Mouse (Mus musculus): ENCODE data around the gene Plekhg3.

Gene Plekhg3

GRCm38 (mm10) chr12:76530580-76531139 lies at the start of gene Plekhg3:
TSS of gene Plekhg3 (plus strand) at chr12:76530891.
- no peak for DNase-seq (ENCODE audit: low read depth, low spot score)

DNA sequence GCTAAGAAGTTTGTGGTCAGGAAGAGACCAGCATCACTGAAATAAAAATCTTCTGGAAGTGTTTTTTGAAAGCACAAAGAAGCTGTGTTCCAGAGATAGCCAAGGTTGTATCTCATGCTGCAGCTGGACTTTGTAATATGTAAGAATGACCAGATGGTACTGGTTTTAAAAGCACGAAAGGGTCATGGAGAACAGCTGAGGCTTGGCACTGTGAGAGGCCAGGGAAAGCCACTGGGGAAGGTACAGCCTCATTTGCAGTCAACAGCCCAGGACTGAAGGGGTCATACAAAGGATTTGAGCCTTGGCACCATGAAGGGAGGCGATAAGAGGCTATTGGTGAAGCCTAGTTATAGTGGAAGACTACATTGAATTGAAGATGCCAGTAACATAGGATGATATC lies 48.2 kb upstream of the Plekhg3 start:
- DNase-seq (ENCODE audit: low read depth, low spot score): no peak

GRCm38 (mm10) chr12:76482948-76483347 lies 47.7 kb upstream of the Plekhg3 start:
- no peak for DNase-seq (ENCODE audit: low read depth, low spot score)

DNA sequence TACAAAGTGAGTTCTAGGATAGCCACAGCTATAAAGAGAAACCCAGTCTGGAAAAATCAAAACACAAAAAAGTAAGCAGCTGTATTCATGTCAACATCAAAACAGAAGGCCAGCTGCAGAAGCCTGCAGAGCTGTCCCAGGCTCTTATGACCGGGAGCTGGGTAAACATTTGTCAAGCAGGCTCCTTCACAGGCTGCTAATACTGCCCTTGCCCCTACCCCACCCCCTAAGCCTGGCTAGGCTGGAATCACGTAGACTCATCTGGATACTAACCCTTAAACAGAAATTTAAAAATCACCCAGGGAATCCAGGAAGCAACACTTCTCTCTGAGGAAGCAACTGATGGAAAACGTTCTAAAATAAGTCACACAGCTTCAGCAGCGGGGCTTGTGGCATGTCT lies 45.8 kb upstream of the Plekhg3 start:
- no peak for DNase-seq (ENCODE audit: low read depth, low spot score)

- no peak for DNase-seq (ENCODE audit: low read depth, low spot score)
Measured at GRCm38 (mm10) chr12:76485381-76485780, 45.3 kb upstream of the Plekhg3 start.

DNA sequence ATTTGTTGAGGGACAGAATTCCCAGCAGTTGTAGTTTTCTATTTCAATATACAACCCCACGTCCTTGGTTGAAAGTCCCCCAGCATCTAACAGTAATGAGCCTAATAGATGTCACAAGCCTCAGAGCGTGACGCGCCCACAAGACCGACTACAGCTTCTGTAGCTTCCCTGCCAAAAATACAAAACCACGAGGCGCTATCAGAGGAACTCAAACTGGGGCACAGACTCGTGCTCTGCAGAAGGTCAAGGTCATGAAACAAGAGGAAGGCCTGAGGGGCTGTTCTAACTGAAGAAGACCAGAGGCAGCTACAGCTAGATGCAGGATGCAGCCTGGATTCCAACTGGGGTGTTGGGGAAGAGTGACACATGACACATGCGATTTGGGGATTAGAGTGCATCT lies 43.7 kb upstream of the Plekhg3 start:
- no peak for DNase-seq (ENCODE audit: low read depth, low spot score)

- no peak for DNase-seq (ENCODE audit: low read depth, low spot score)
Measured at GRCm38 (mm10) chr12:76490798-76491197, 39.9 kb upstream of the Plekhg3 start.

DNA sequence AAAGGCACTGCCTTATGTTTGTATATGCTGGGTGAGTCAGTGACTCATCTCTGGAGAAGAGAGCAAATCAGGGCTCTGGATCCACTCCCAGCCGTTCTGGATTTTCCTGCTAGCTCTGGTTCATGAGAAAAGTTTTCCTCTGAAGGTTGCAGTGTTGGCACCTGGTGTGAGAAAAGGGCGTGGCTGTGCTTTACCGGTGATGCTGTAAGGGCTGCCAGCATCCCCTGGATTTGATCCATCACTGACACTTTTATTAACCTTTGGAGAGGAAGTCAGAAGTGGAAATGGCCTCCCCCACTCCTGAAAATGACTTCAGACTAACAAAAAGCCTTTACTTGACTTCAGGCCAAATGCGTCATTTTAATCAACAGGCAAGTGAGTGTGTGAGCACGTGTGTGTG lies 37.2 kb upstream of the Plekhg3 start:
- DNase-seq (ENCODE audit: low read depth, low spot score): no peak

- no peak for DNase-seq (ENCODE audit: low read depth, low spot score)
Measured at GRCm38 (mm10) chr12:76495381-76495780, 35.3 kb upstream of the Plekhg3 start.

DNA sequence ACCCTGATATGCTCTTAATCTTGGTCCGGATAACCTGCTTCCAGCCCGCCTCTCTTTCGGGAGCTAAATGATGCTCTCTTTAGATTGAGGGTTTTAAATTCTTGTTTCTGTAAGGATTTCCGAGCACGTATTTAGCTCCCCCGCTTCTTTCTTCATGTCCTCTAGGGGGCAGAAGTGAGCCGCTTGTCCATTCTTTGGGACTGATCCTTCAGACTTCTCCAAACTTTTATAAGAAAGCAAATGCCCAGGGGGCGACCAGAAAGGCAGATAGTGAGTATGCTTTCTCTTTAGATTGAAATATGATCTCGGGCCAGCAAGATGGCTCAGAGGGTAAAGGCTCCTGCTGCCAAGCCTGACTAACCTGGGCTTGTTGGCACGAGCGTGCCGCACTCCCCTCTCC lies 34.4 kb upstream of the Plekhg3 start:
- peak; percentile 65 for DNase-seq (ENCODE audit: low read depth, low spot score)

GRCm38 (mm10) chr12:76499276-76499675 lies 31.4 kb upstream of the Plekhg3 start:
- no peak for DNase-seq (ENCODE audit: low read depth, low spot score)

DNA sequence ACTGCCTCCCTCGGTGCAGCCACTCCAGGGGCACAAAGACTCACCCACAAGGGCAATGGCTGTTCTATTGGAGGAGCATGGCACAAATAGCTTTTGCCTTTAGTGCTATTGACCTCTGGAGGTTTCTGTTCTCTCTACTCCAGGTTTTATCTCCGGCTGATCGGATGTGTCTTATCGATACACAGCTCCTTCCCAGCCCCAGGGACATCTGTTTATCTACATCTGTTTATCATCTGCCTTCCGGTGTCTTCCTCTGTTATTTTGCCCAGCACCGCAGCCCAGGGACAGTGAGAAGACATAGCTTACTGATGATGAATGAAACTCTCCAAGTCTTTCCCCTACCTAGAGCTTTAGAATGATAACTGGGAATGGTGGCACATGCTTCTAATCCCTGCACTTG lies 30.6 kb upstream of the Plekhg3 start:
- no peak for DNase-seq (ENCODE audit: low read depth, low spot score)

- DNase-seq (ENCODE audit: low read depth, low spot score): no peak
Measured at GRCm38 (mm10) chr12:76500896-76501295, 29.8 kb upstream of the Plekhg3 start.

DNA sequence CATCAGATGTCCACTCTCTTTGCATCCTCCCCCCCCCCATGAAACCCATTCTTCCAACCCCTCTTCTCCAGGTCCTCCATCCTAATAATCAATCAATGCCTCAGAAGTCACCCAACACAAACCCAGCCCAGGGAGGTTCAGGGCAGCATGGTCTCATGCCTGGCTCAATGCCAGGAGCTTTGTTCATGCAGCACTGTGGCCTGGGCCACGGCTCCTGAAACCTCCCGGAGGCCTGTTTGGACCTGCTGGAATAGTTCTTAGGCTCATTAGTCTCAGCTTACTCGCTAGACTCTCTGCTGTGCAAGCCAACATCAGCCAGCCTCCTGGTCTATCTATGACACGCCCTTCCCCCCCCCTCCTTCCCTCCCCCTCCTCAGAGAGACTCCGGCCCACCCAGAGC lies 27.7 kb upstream of the Plekhg3 start:
- DNase-seq (ENCODE audit: low read depth, low spot score): no peak

GRCm38 (mm10) chr12:76506522-76506921 lies 24.2 kb upstream of the Plekhg3 start:
- no peak for DNase-seq (ENCODE audit: low read depth, low spot score)

DNA sequence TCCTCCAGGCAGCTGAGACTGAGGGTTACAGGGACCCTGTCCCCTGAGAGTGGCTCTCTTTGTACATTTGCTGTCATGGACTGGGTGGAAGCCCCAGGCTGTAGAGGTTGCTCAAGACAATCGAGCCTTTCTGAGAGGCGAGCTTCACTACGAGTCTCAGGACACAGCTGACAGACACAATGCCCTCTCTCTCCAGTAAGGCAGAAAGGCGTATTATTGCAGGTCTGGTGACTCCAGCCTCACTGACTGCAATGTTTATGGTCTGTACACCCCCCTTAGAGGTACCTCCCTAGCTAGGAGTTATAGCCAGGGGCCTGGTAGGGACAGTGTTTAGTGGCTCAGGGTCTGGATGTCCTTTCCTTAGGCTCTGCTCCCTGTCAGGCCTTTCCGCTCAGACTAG lies 22.9 kb upstream of the Plekhg3 start:
- no peak for DNase-seq (ENCODE audit: low read depth, low spot score)

GRCm38 (mm10) chr12:76508909-76509440 lies 21.7 kb upstream of the Plekhg3 start:
- DNase-seq (ENCODE audit: low read depth, low spot score): no peak

DNA sequence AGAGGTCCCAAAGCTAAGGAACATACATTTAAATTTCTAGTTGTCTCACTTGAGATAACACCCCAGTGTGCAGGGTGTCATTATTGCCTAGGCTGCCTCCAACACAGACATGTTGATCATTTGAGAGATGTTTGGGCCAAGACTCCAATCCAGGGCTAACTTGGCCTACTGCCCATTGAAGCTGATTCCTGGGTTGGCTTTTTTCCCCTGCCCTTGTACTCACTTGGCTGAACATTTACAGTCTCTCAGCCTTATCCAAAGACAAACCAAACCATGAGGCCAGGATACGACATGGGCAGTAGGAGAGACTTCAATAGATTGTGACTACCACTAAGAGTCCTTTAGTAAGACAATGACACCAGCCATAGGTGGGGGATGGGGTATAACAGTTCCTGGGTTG lies 18.0 kb upstream of the Plekhg3 start:
- DNase-seq (ENCODE audit: low read depth, low spot score): no peak

- DNase-seq (ENCODE audit: low read depth, low spot score): no peak
Measured at GRCm38 (mm10) chr12:76514842-76515241, 15.8 kb upstream of the Plekhg3 start.

DNA sequence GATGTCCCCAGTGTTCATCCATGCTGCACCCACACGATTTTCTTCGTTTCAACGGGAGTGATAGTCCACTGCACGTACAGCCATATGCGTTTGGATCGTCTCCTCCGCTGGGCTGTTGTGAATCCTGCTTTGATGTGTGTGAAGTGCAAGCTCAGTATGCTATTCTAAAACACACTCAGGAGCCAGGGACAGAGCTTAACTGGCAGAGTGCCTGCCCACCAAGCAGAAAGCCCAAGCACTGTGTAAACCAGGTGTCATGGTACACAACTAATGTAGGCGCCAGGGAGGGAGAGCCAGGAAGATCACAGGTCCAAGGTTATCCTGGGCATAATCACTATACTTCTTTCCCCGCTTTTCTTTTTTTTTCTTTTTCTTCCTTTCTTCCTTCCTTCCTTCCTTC lies 12.7 kb upstream of the Plekhg3 start:
- DNase-seq (ENCODE audit: low read depth, low spot score): no peak

- DNase-seq (ENCODE audit: low read depth, low spot score): no peak
Measured at GRCm38 (mm10) chr12:76518909-76519842, 11.5 kb upstream of the Plekhg3 start.

GRCm38 (mm10) chr12:76523654-76524053 lies 7.0 kb upstream of the Plekhg3 start:
- DNase-seq (ENCODE audit: low read depth, low spot score): no peak

GRCm38 (mm10) chr12:76524915-76525314 lies 5.8 kb upstream of the Plekhg3 start:
- DNase-seq (ENCODE audit: low read depth, low spot score): no peak

All from embryo, embryonic 11.5 days (tissue).